Mouse (Mus musculus): Measurements from ENCODE around the gene Slc8b1.

DNA sequence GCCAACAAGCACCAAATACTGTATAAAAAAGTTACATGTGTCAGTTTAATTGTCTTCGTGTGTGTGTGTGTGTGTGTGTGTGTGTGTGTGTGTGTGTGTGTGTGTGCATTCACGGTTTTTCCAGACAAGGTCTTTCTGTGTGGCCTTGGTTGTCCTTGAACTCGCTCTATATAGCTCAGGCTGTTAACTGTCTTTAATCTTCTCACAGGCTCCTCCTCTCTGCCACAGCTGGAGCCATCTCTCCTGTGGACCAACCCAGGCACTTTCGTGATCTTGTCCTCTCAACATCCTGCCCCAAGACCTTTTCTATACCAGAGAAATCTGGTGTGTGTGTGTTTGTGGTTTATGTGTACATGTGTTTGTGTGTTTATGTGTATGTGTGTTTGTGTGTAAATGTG is 52.9 kb downstream of the Slc8b1 start:
- no peak for TF ChIP-seq MAX (IDR thresholded peaks at IDR 0.05; ENCODE audit: low read depth)
- TF ChIP-seq POLR2A (IDR thresholded peaks at IDR 0.05; ENCODE audit: insufficient read length, low read depth): no peak
